Mouse (Mus musculus): Measurements from ENCODE around the gene Gm340. TPM values are rescaled to one million over a fixed set of nuclear protein-coding genes. Genes with fewer than 3 reads are reported as not detected.

Gm340 gene
- total RNA-seq (2023) = 10 to 100 TPM; 38.3 to 42.3 TPM

DNA sequence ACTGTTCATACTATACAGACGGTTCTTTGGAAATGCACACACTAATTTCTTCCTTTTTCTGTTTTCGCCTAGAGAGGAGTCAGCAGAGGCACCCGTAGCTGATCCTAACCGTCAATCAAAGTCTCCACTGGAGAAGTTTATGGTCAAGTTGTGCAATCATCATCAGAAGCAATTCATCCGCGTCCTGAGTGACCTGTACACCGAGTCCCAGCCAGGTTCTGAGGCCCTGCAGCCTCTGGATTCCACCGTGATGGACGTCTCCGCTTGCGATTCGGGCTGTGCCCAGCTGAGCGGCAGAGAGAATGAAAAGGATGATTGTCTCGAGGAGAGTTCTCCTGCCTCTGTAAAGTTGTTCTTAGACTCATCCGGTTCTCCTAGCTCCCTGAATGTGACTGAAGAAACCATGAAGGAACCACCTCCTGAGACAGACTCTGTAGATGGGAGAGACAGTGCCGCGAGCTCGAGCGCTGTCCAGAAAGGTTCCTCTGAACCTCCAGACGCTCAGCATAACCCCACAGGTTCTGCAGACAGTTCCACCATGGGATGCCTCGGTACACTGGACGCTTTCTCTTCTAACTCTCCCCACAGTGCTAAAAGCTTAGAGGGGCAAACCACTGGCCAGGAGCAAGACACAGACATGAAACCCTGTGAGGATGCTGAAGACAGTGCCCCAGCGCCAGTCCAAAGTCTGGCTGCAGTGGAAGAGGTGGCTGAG lies at the start of gene Gm340:
Gene Gm340, plus strand, starts transcription at position 665 of the 715 bp plus-strand sequence.

Other genes with a start within 250 kb of the Gm340 start
- 100 to 1,000 TPM; 263 to 285 TPM for gene Pik3ap1, start 197.3 kb upstream of the Gm340 start, total RNA-seq (2023)
- gene Lcor, start 99.7 kb upstream of the Gm340 start, total RNA-seq (2023) = 10 to 100 TPM; 40.5 to 41.0 TPM
- gene Slit1, start 161.3 kb downstream of the Gm340 start, total RNA-seq (2023) = under 1 TPM; 0.21 to 0.41 TPM
- gene Arhgap19, start 219.7 kb downstream of the Gm340 start, total RNA-seq (2023) = 1 to 10 TPM; 3.2 to 3.4 TPM
- 10 to 100 TPM; 30.6 to 34.9 TPM for gene Frat1, start 247.6 kb downstream of the Gm340 start, total RNA-seq (2023)